Mouse (Mus musculus): ENCODE results near the gene Ltb4r2.
A peak's percentile ranks its signal among the peaks of the same experiment; 100 is the strongest.

The Ltb4r2 gene

GRCm38 (mm10) chr14:55737086-55737687, 24.0 kb upstream of the Ltb4r2 start:
- DNase-seq (ENCODE audit: low spot score): no peak

- peak; percentile 86 for DNase-seq (ENCODE audit: low spot score)
Observed at GRCm38 (mm10) chr14:55743711-55744110, 17.5 kb upstream of the Ltb4r2 start.

GRCm38 (mm10) chr14:55745180-55745860, 15.9 kb upstream of the Ltb4r2 start, which contains the start of the genes Dhrs1 and Nop9:
Gene Dhrs1 (minus strand): TSS chr14:55745690.
Gene Nop9 (plus strand): TSS chr14:55745693.
- peak; percentile 88 for DNase-seq (ENCODE audit: low spot score)

- DNase-seq (ENCODE audit: low spot score): no peak
Observed at GRCm38 (mm10) chr14:55745861-55746237, 15.4 kb upstream of the Ltb4r2 start.

- DNase-seq (ENCODE audit: low spot score): no peak
Observed at GRCm38 (mm10) chr14:55747051-55747847, 14.0 kb upstream of the Ltb4r2 start.

GRCm38 (mm10) chr14:55757566-55757965, 3.7 kb upstream of the Ltb4r2 start:
- no peak for DNase-seq (ENCODE audit: low spot score)

GRCm38 (mm10) chr14:55758363-55758784, 2.9 kb upstream of the Ltb4r2 start, which contains the start of gene Cideb:
Gene Cideb (minus strand): TSS chr14:55758458.
- DNase-seq (ENCODE audit: low spot score): peak; percentile 54

GRCm38 (mm10) chr14:55760156-55760555, 1.1 kb upstream of the Ltb4r2 start:
- DNase-seq (ENCODE audit: low spot score): peak; percentile 89

GRCm38 (mm10) chr14:55762001-55762821, 983 bp downstream of the Ltb4r2 start:
- DNase-seq (ENCODE audit: low spot score): peak; percentile 43

GRCm38 (mm10) chr14:55763166-55763565, 1.9 kb downstream of the Ltb4r2 start:
- DNase-seq (ENCODE audit: low spot score): no peak

- DNase-seq (ENCODE audit: low spot score): no peak
Observed at GRCm38 (mm10) chr14:55765696-55766095, 4.5 kb downstream of the Ltb4r2 start, which contains the start of gene Ltb4r1. Gene Ltb4r1 (plus strand): TSS chr14:55765962.

- DNase-seq (ENCODE audit: low spot score): peak; percentile 74
Observed at GRCm38 (mm10) chr14:55767519-55768414, 6.5 kb downstream of the Ltb4r2 start.

GRCm38 (mm10) chr14:55768555-55768954, 7.3 kb downstream of the Ltb4r2 start:
- DNase-seq (ENCODE audit: low spot score): no peak

- DNase-seq (ENCODE audit: low spot score): no peak
Observed at GRCm38 (mm10) chr14:55769087-55769703, 8.0 kb downstream of the Ltb4r2 start.

- no peak for DNase-seq (ENCODE audit: low spot score)
Observed at GRCm38 (mm10) chr14:55776711-55777110, 15.5 kb downstream of the Ltb4r2 start.

GRCm38 (mm10) chr14:55777176-55777575, 15.9 kb downstream of the Ltb4r2 start:
- DNase-seq (ENCODE audit: low spot score): no peak

- DNase-seq (ENCODE audit: low spot score): no peak
Observed at GRCm38 (mm10) chr14:55777806-55778205, 16.6 kb downstream of the Ltb4r2 start.

GRCm38 (mm10) chr14:55778686-55779085, 17.5 kb downstream of the Ltb4r2 start:
- DNase-seq (ENCODE audit: low spot score): no peak

GRCm38 (mm10) chr14:55779656-55780055, 18.4 kb downstream of the Ltb4r2 start:
- peak; percentile 2 for DNase-seq (ENCODE audit: low spot score)

- peak; percentile 2 for DNase-seq (ENCODE audit: low spot score)
Observed at GRCm38 (mm10) chr14:55780736-55781135, 19.5 kb downstream of the Ltb4r2 start.
